Mouse (Mus musculus) neural tube, embryonic 11.5 days (tissue): ENCODE results near the gene Il22ra2. TPM values are rescaled to one million over a fixed set of nuclear protein-coding genes. Genes with fewer than 3 reads are reported as not detected.
"Not testable (repeated sequence)": the region's sequence is repeated elsewhere in the genome, so short reads cannot be mapped to it uniquely, and the experiment has no call there.

Experiments
- ATAC-seq: fragments of 200-750 bp; cut with Nextera tagmentation; 2 replicates; pipeline ENCODE4 v1.8.0; 2017; ENCODE audit warnings: moderate number of reproducible peaks, mild to moderate bottlenecking, moderate TSS enrichment, moderate library complexity; ENCODE audit not compliant: insufficient read depth, low FRiP score, low TSS enrichment
- DNase-seq: peaks from one replicate; pipeline ENCODE4 v3.0.0-alpha.2; 2015; ENCODE audit warnings: low spot score
- H3K27ac ChIP-seq: fragments of 300-500 bp; sonication (generic); 2 replicates; pipeline ENCODE4 v1.5.1; 2014; ENCODE audit warnings: low read depth, mild to moderate bottlenecking, low read length
- H3K27me3 ChIP-seq: fragments of 300-500 bp; sonication (generic); 2 replicates; pipeline ENCODE4 v1.6.1; 2014; ENCODE audit warnings: mild to moderate bottlenecking, low read length, mixed read lengths; ENCODE audit not compliant: control insufficient read depth, insufficient read depth
- H3K36me3 ChIP-seq: fragments of 300-500 bp; sonication (generic); 2 replicates; pipeline ENCODE4 v1.6.1; 2014; ENCODE audit warnings: mild to moderate bottlenecking, low read length, moderate library complexity, mixed read lengths; ENCODE audit not compliant: control insufficient read depth, insufficient read depth
- H3K4me1 ChIP-seq: fragments of 300-500 bp; sonication (generic); 2 replicates; pipeline ENCODE4 v1.6.1; 2014; ENCODE audit warnings: low read length, mixed read lengths; ENCODE audit not compliant: control insufficient read depth, insufficient read depth
- H3K4me2 ChIP-seq: fragments of 300-500 bp; sonication (generic); 2 replicates; pipeline ENCODE4 v1.6.1; 2014; ENCODE audit warnings: low read depth, mild to moderate bottlenecking, moderate library complexity
- H3K4me3 ChIP-seq: fragments of 300-500 bp; sonication (generic); 2 replicates; pipeline ENCODE4 v1.5.1; 2014; ENCODE audit warnings: low read depth, low read length
- H3K9ac ChIP-seq: fragments of 300-500 bp; sonication (generic); 2 replicates; pipeline ENCODE4 v1.6.1; 2014; ENCODE audit warnings: mild to moderate bottlenecking, low read length
- H3K9me3 ChIP-seq: fragments of 300-500 bp; sonication (generic); 2 replicates; pipeline ENCODE4 v1.6.1; 2016; ENCODE audit warnings: low read length; ENCODE audit not compliant: control insufficient read depth
- WGBS: fragments of 180-500 bp; shearing (Covaris S2); extraction: QIAGEN DNeasy Blood & Tissue Kit; methylation state at CpG from one replicate; pipeline ENCODE4 v1.1.7; 2014; 5-methylcytosine and 5-hydroxymethylcytosine counted together
- polyA plus RNA-seq: library from polyadenylated mRNA; unstranded; fragments of >200 nt; fragmentation: Nextera tagmentation; extraction: Ambion mirVana; gene quantifications from 2 replicates; pipeline ENCODE4 v1.2.1, GENCODE M21; 2014

Gene Il22ra2
- polyA plus RNA-seq, 1 experiment from 2014 or later: not detected

DNA sequence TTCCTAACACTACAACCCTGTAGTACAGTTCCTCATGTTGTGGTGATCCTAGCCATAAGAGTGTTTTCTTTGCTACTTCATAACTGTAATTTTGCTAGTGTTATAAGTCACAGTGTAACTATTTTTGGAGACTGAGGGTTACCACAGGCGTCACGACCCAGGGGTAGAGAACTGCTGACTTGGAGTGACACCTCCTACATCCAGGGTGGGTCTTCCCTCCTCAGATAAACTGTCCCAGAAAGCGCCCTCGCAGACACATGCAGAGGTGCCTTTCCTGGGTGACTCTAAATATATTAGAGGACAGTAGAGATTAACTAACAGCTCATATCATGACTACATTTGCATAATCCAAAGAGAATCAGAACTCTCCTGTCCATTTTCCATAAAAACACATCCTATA lies 24.9 kb upstream of the Il22ra2 start:
- no peaks in the 10 kb centered on the region for H3K9me3 ChIP-seq
- no peaks in the 10 kb centered on the region for H3K27me3 ChIP-seq
- H3K36me3 ChIP-seq: peaks cover 2% of the 10 kb centered on the region; the same call in 1 of the 2 replicates
- no peak overlapping the region for H3K4me3 ChIP-seq
- no peak overlapping the region for H3K4me2 ChIP-seq
- 92% methylated on average over 4 of the region's 4 CpGs for WGBS
- no peaks in the 10 kb centered on the region for H3K4me1 ChIP-seq
- no peak overlapping the region for H3K9ac ChIP-seq
- no peak overlapping the region for H3K27ac ChIP-seq
- DNase-seq: no peak
- no peak for ATAC-seq

DNA sequence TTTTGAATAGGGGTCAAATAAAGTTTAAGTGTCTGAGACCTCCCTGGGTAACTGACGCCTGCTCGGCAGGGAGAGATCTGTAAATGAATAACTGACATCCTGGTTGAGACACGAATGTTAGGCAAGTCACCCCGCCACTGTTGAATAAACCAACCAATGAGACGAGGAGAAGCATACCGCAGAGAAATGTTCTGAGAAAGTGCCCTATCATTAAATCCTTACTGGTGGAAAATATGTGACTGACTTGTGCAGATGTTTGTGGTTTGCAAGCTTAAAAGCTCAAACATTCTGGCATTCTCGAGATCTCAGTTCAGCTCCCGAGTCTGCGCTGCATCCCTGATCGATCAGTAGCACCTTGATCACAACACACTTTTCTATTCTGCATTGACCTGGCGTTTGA lies 23.7 kb upstream of the Il22ra2 start:
- no peak overlapping the region for H3K4me3 ChIP-seq
- WGBS: 72% methylated on average over 11 of the region's 11 CpGs
- H3K9ac ChIP-seq: no peak overlapping the region
- no peaks in the 10 kb centered on the region for H3K4me1 ChIP-seq
- no peak overlapping the region for H3K27ac ChIP-seq
- H3K9me3 ChIP-seq: no peaks in the 10 kb centered on the region
- no peak for DNase-seq
- no peak for ATAC-seq
- H3K27me3 ChIP-seq: no peaks in the 10 kb centered on the region
- H3K36me3 ChIP-seq: peaks cover 2% of the 10 kb centered on the region; the same call in 1 of the 2 replicates
- no peak overlapping the region for H3K4me2 ChIP-seq

- Histone ChIP-seq H3K27me3 (no peaks in the 10 kb centered on the region), H3K4me2 (no peak overlapping the region), H3K4me3 (no peak overlapping the region), H3K36me3 (peaks cover 2% of the 10 kb centered on the region; the same call in 1 of the 2 replicates), H3K27ac (no peak overlapping the region), H3K9ac (no peak overlapping the region), H3K4me1 (no peaks in the 10 kb centered on the region), H3K9me3 (no peaks in the 10 kb centered on the region)
- DNase-seq (no peak), ATAC-seq (no peak)
- 78% methylated on average over 6 of the region's 6 CpGs for WGBS
Measured at GRCm38 (mm10) chr10:19599331-19600092, 22.3 kb upstream of the Il22ra2 start.

GRCm38 (mm10) chr10:19600093-19600420 lies 21.7 kb upstream of the Il22ra2 start:
- DNase-seq: no peak
- no peak for ATAC-seq
- no peaks in the 10 kb centered on the region for H3K27me3 ChIP-seq
- no peak overlapping the region for H3K27ac ChIP-seq
- no peaks in the 10 kb centered on the region for H3K9me3 ChIP-seq
- no peak overlapping the region for H3K4me3 ChIP-seq
- WGBS: 90% methylated on average over 3 of the region's 3 CpGs
- no peaks in the 10 kb centered on the region for H3K4me1 ChIP-seq
- H3K9ac ChIP-seq: no peak overlapping the region
- no peak overlapping the region for H3K4me2 ChIP-seq
- H3K36me3 ChIP-seq: peaks cover 2% of the 10 kb centered on the region; the same call in 1 of the 2 replicates

- H3K36me3 ChIP-seq, ATAC-seq, H3K4me3 ChIP-seq, H3K9me3 ChIP-seq, H3K9ac ChIP-seq, H3K27ac ChIP-seq, H3K4me1 ChIP-seq, H3K27me3 ChIP-seq, H3K4me2 ChIP-seq, DNase-seq: not testable (repeated sequence)
- WGBS: 37% methylated on average over 1 of the region's 1 CpGs
Measured at GRCm38 (mm10) chr10:19601502-19601901, 20.3 kb upstream of the Il22ra2 start.

DNA sequence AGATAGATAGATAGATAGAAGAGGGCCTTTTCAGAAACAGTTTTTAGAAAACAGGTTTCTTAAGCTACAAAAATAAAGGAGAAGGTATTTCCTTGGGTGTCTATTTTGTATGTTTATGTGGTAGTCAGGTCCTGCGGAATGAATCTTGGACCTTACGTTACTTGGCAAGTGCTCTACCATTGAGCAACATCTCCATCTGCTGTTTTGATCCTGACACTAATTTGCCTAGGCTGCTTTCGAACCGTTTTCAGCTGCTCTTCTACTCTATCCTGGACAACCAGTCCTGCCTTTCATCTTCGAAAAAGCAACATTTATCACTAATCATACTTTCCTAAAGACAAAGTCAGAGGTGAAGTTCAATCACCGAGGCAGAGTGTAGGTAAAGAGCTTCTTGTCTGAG lies 18.6 kb upstream of the Il22ra2 start:
- Histone ChIP-seq H3K4me2 (no peak overlapping the region), H3K4me3 (no peak overlapping the region), H3K36me3 (peaks cover 2% of the 10 kb centered on the region; the same call in 1 of the 2 replicates), H3K27me3 (no peaks in the 10 kb centered on the region), H3K4me1 (no peaks in the 10 kb centered on the region), H3K9me3 (no peaks in the 10 kb centered on the region), H3K27ac (no peak overlapping the region), H3K9ac (no peak overlapping the region)
- DNase-seq (no peak), ATAC-seq (no peak)
- WGBS: 90% methylated on average over 6 of the region's 6 CpGs

GRCm38 (mm10) chr10:19609125-19609524 lies 12.7 kb upstream of the Il22ra2 start:
- Histone ChIP-seq H3K27ac (no peak overlapping the region), H3K9ac (no peak overlapping the region), H3K36me3 (no peaks in the 10 kb centered on the region; the same call in 1 of the 2 replicates), H3K27me3 (no peaks in the 10 kb centered on the region), H3K4me2 (no peak overlapping the region), H3K4me3 (no peak overlapping the region), H3K9me3 (no peaks in the 10 kb centered on the region), H3K4me1 (no peaks in the 10 kb centered on the region)
- 69% methylated on average over 14 of the region's 14 CpGs for WGBS
- ATAC-seq (no peak), DNase-seq (no peak)

GRCm38 (mm10) chr10:19611616-19612015 lies 10.2 kb upstream of the Il22ra2 start:
- Histone ChIP-seq H3K27me3 (no peaks in the 10 kb centered on the region), H3K9ac (no peak overlapping the region), H3K9me3 (no peaks in the 10 kb centered on the region), H3K4me2 (no peak overlapping the region), H3K36me3 (no peaks in the 10 kb centered on the region), H3K4me1 (no peaks in the 10 kb centered on the region), H3K4me3 (no peak overlapping the region), H3K27ac (no peak overlapping the region)
- DNase-seq (no peak), ATAC-seq (no peak)
- WGBS: 74% methylated on average over 2 of the region's 2 CpGs

GRCm38 (mm10) chr10:19613111-19613753 lies 8.6 kb upstream of the Il22ra2 start:
- Histone ChIP-seq H3K27ac (no peak overlapping the region), H3K27me3 (no peaks in the 10 kb centered on the region), H3K4me1 (no peaks in the 10 kb centered on the region), H3K9ac (no peak overlapping the region), H3K9me3 (no peaks in the 10 kb centered on the region), H3K4me3 (no peak overlapping the region), H3K36me3 (no peaks in the 10 kb centered on the region), H3K4me2 (no peak overlapping the region)
- no peak for ATAC-seq
- DNase-seq: no peak
- WGBS: 72% methylated on average over 7 of the region's 7 CpGs
